Mouse (Mus musculus) c-Kit-positive CD71-positive TER-119-negative erythroid progenitor cells, embryonic 14.5 days (primary cell): Measurements from ENCODE around the gene Krt19.

Experiments
- DNase-seq: peaks from one replicate; pipeline ENCODE4 v3.0.0-alpha.2; 2013; ENCODE audit warnings: low read depth

Krt19 gene

GRCm38 (mm10) chr11:100137693-100138092 lies 10.8 kb downstream of the Krt19 start:
- DNase-seq: no peak

GRCm38 (mm10) chr11:100136559-100136958 lies 11.9 kb downstream of the Krt19 start:
- no peak for DNase-seq

- no peak for DNase-seq
Measured at GRCm38 (mm10) chr11:100135731-100136130, 12.7 kb downstream of the Krt19 start, which contains the start of gene Krt15. Krt15 (minus strand) TSS chr11:100135928.

DNA sequence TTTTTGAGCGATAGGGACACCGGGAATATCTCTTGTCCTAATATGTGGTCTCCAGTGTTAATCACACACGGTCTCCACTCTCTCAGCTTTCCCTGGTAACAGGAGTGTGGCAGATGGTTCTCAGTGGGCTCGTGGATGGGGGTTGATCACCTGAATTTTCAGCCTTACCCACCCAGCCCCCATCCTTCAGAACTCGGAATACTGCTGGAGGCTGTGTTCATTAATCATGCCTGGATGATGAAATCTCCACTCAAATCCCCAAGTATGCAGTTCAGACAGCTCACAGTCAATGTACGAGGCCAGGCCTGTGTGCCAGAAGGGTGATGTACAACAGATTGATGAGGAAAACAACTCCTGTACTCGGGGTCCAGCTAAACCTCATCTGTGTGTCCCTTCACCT lies 23.6 kb downstream of the Krt19 start:
- DNase-seq: no peak

- no peak for DNase-seq
Measured at GRCm38 (mm10) chr11:100121466-100121865, 27.0 kb downstream of the Krt19 start, which contains the start of gene Krt13. Krt13 (minus strand) TSS chr11:100121566.

GRCm38 (mm10) chr11:100120331-100120730 lies 28.1 kb downstream of the Krt19 start:
- DNase-seq: no peak

DNA sequence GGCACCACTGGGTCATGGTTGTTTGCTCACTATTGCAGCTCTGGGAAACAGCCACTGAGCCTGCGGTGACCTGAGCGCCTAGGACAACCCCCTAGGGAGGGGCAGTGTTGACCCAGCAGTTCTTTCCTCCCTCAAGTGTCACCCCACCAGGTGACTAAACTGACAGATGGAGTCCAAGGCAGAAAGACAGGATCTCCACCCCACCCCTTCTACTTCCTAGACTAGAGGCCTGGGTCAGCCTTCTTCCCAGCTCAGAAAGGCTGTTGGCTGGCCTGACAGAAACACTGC lies 34.8 kb downstream of the Krt19 start:
- no peak for DNase-seq

DNA sequence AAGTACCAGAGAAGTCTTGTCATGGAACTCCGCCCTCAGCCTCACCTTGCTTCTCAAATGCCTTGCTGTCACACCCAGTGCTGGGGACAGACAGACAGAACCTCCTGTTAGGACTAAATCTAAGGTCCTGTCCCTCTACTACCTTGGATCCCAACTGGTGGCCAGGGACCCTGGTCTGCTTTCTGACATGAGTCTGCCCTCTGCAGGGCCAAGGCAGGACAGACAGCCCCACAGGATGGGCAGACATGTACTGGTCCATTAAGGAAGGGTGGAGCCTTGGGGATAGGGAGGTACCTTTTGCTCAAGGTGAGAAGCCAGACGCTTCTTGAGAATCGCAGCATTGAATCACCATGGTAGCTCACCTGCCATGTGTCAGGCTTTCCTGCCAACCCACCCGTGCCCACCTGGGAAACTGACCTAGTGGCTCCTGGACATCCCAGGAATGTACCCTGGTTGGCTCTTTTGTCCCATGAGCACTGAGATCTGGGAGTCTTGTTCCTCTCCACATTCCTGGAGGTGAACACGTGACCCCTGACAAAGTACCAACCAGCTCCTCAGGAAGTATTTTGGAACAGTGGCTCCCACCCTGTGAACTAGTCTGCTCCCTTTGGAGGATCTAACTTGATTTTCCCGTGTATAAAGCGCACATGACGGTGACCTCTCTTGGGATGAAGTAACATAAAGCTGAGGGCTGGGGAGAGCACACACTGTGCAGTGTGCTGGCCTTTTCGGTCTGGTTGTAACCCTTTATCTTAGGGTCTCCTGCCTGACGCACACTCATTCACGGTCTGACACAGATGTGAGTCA lies 35.3 kb downstream of the Krt19 start:
- DNase-seq: no peak

DNA sequence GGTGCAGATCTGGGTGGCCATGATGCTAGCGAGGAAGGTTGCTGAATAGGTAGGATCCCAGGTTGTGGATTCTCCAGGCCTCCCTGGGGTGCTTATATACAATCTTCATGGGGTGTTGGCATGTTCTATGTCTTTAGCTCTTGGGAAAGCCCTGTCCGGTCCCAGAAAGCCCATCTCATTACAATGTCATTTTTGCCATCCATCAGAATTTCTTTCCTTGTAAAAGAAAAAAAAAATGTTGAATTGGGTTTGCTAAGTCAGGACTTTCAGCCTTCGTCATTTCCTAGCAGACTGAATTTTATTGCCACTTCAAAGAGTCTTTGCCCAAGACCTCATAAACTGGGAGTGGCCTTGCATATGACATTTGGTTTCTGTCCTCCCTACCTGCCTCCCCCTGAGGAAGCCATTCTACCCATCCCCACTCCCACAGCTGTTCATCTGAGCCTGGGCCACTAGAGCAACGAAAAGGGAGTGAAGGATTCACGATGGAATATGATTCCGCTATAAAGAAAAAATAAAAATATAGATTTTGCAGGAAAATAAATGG lies 42.8 kb downstream of the Krt19 start, which contains the start of gene Krt36:
Krt36 (minus strand) TSS at position 51 of the 547 bp plus-strand sequence.
- no peak for DNase-seq

DNA sequence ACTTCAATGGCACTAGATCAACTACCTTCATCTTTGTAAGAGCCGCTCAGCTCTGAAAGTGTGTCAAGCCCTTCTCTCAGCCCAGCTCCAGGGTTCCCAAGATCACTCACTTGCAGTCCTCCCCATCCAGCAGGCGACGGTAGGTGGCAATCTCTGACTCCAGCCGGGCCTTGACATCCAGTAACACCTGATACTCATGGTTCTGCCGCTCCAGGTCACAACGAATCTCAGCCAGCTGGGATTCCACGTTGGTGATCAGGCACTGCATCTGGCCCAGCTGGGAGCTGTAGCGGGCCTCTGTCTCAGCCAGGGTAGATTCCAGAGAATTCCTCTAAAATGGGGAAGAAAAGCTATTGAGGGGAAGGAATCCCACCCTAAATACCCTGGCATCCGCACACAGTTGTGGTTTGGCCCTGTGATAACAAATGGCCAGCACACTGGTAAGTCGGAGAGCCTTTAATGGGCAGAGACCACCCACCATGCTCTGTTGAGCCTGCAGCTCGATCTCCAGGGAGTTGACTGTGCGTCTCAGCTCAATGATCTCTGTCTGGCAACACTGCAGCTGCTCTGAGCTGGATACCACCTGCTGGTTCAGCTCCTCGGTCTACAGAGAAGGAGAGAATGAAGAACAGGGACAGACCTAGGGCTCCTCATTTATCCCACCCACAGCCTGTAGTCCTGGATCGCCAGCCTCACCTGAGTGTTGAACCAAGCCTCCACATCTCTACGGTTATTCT lies 45.6 kb downstream of the Krt19 start:
- no peak for DNase-seq

GRCm38 (mm10) chr11:100100391-100100790 lies 48.1 kb downstream of the Krt19 start:
- DNase-seq: no peak

- DNase-seq: no peak
Measured at GRCm38 (mm10) chr11:100097819-100098218, 50.6 kb downstream of the Krt19 start.

DNA sequence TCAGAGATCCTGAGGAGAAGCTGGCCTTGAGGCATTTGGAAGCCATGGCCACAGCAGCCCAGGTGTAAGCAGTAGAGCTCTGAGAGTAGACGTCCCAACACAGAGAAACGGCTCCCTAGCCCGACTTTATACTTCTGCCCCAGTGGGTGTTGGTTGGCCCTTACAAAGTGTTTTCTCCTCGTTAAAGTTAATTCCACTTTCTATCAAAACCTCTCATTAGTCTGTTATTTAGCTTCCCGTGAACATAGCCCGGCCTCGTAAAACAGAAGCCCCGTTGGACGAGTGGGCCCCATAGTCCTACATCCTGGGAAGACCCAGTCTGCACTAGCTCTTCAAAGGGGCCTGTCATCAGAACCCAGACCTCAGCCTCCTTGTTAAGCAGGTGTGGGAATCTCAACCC lies 52.3 kb downstream of the Krt19 start, which contains the start of gene Krt35:
Krt35 (minus strand) TSS at position 101 of the 400 bp plus-strand sequence.
- DNase-seq: no peak
